Mouse (Mus musculus) thymus, adult 2 months (tissue): Measurements from ENCODE around the gene Lin37.

ENCODE experiments used
- CTCF ChIP-seq: fragments of 200-500 bp; IDR thresholded peaks from 2 replicates; pipeline ENCODE4 v1.5.1; 2012; ENCODE audit warnings: mild to moderate bottlenecking, control low read depth, low read length, moderate library complexity, borderline replicate concordance; ENCODE audit not compliant: control insufficient read depth, poor library complexity, insufficient read depth; ENCODE audit errors: extremely low read depth
- POLR2A ChIP-seq: fragments of 200-500 bp; IDR thresholded peaks from 2 replicates; pipeline ENCODE4 v1.6.1; 2012; ENCODE audit warnings: mild to moderate bottlenecking, low read length, control low read depth, moderate library complexity; ENCODE audit not compliant: control insufficient read depth, poor library complexity, insufficient read depth; ENCODE audit errors: extremely low read depth

DNA sequence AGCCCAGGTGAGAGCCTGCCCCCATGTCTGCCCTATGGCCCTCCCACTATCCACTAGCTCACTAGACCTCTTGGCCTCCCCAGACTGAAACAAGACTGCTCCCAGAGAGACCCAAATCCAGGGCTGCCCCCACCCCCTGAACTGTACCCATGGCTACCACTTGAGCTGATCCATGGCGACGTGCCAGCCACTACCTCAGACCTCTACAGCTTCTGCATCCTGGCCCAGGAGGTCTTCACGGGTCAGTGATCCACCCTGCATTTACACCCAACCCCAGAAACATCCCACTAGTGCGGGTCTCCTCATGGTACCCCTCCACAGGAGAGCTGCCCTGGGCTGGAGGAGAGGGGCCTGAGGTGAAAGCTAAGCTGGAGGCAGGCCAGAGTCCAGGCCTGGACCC is 39.2 kb downstream of the Lin37 start:
- TF ChIP-seq POLR2A (no peak), CTCF (no peak)
